Mouse (Mus musculus): Measurements from ENCODE around the gene Hunk.

- TF ChIP-seq USF1 (IDR thresholded peaks at IDR 0.05; ENCODE audit: low read depth) (no peak), CTCF (IDR thresholded peaks at IDR 0.05; ENCODE audit: control insufficient read depth, insufficient read depth, insufficient read length) (no peak), MYOG (IDR thresholded peaks at IDR 0.05; ENCODE audit: control insufficient read depth, extremely low read depth, insufficient read length) (no peak), CEBPB (IDR thresholded peaks at IDR 0.05; ENCODE audit: low read depth) (no peak)
These were observed 30.8 kb downstream of the Hunk start for GRCm38 (mm10) chr16:90416621-90417020.
